Mouse (Mus musculus): ENCODE results near the gene Cbarp. TPM values are rescaled to one million over a fixed set of nuclear protein-coding genes. Genes with fewer than 3 reads are reported as not detected.

Gene Cbarp
- total and polyA plus RNA-seq, 3 experiments = 5.5 to 74.4 (median 66.6) TPM

- Histone ChIP-seq H3K9me3 (replicated peaks) (peaks cover 24% of the 10 kb centered on the region), H3K4me3 (ENCODE audit: low read depth, low read length) (peak overlapping the region; percentile 70; the same call in 1 of the 2 replicates), H3K36me3 (replicated peaks) (peaks cover 74% of the 10 kb centered on the region), H3K27me3 (ENCODE audit: insufficient read depth, low read length) (no peaks in the 10 kb centered on the region; the same call in 1 of the 2 replicates), H3K4me1 (ENCODE audit: insufficient read depth, low read depth, low read length) (peaks cover 61% of the 10 kb centered on the region)
- no peak for TF ChIP-seq CTCF (IDR thresholded peaks at IDR 0.05; ENCODE audit: low read depth, low read length)
- TF ChIP-seq POLR2AphosphoS5 (IDR thresholded peaks at IDR 0.05; ENCODE audit: insufficient replicate concordance, low read depth, low read length) = no peak
- no peak for TF ChIP-seq TAL1 (conservative IDR thresholded peaks at IDR 0.05; ENCODE audit: low read depth, low read length)
- TF ChIP-seq GATA1 (IDR thresholded peaks at IDR 0.05; ENCODE audit: borderline replicate concordance, low read length) = no peak
- no peak for TF ChIP-seq GATA2 (IDR thresholded peaks at IDR 0.05; ENCODE audit: borderline replicate concordance, low read depth, low read length)
- DNase-seq (ENCODE audit: low spot score) (no peak), ATAC-seq (ENCODE audit: extremely low read depth, insufficient number of reproducible peaks, low FRiP score, poor library complexity, severe bottlenecking) (no peak)
Measured at GRCm38 (mm10) chr10:80171760-80172526, 31.3 kb upstream of the Cbarp start.

DNA sequence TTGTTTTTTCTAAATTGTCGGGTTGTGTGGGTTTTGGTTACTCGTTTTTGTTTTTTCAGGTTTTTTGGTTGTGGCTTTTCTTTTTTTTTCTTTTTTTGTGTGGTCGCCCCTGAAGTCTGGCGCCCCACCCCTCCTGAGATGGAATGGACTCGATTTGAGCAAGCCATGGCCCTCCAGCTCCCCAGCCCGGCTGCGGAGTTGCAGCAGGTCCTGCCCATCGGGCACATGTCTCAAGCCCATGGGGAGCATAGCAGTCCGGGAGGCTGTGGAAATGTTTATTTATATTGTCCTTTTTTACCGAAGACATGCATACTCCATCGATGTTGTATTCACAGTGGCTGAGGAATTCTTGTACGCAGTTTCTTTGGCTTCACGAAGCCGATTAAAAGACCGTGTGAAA is 30.6 kb upstream of the Cbarp start:
- DNase-seq (ENCODE audit: low spot score) (no peak), ATAC-seq (ENCODE audit: extremely low read depth, insufficient number of reproducible peaks, low FRiP score, poor library complexity, severe bottlenecking) (no peak)
- H3K9me3 ChIP-seq (replicated peaks) = peaks cover 24% of the 10 kb centered on the region
- H3K4me1 ChIP-seq (ENCODE audit: insufficient read depth, low read depth, low read length) = peaks cover 68% of the 10 kb centered on the region
- no peaks in the 10 kb centered on the region; the same call in 1 of the 2 replicates for H3K27me3 ChIP-seq (ENCODE audit: insufficient read depth, low read length)
- peak overlapping the region; percentile 70; the same call in 1 of the 2 replicates for H3K4me3 ChIP-seq (ENCODE audit: low read depth, low read length)
- no peak for TF ChIP-seq GATA1 (IDR thresholded peaks at IDR 0.05; ENCODE audit: borderline replicate concordance, low read length)
- no peak for TF ChIP-seq POLR2AphosphoS5 (IDR thresholded peaks at IDR 0.05; ENCODE audit: insufficient replicate concordance, low read depth, low read length)
- TF ChIP-seq GATA2 (IDR thresholded peaks at IDR 0.05; ENCODE audit: borderline replicate concordance, low read depth, low read length) = no peak
- TF ChIP-seq CTCF (IDR thresholded peaks at IDR 0.05; ENCODE audit: low read depth, low read length) = no peak
- no peak for TF ChIP-seq TAL1 (conservative IDR thresholded peaks at IDR 0.05; ENCODE audit: low read depth, low read length)
- peaks cover 68% of the 10 kb centered on the region for H3K36me3 ChIP-seq (replicated peaks)

- H3K27me3 ChIP-seq (ENCODE audit: insufficient read depth, low read length) = no peaks in the 10 kb centered on the region; the same call in 1 of the 2 replicates
- DNase-seq (ENCODE audit: low spot score) = no peak
- peak overlapping the region; percentile 10; the same call in 1 of the 2 replicates for H3K4me3 ChIP-seq (ENCODE audit: low read depth, low read length)
- peaks cover 24% of the 10 kb centered on the region for H3K9me3 ChIP-seq (replicated peaks)
- TF ChIP-seq CTCF (IDR thresholded peaks at IDR 0.05; ENCODE audit: low read depth, low read length) (no peak), POLR2AphosphoS5 (IDR thresholded peaks at IDR 0.05; ENCODE audit: insufficient replicate concordance, low read depth, low read length) (no peak), TAL1 (conservative IDR thresholded peaks at IDR 0.05; ENCODE audit: low read depth, low read length) (no peak), GATA2 (IDR thresholded peaks at IDR 0.05; ENCODE audit: borderline replicate concordance, low read depth, low read length) (no peak), GATA1 (IDR thresholded peaks at IDR 0.05; ENCODE audit: borderline replicate concordance, low read length) (no peak)
- no peak for ATAC-seq (ENCODE audit: extremely low read depth, insufficient number of reproducible peaks, low FRiP score, poor library complexity, severe bottlenecking)
- H3K4me1 ChIP-seq (ENCODE audit: insufficient read depth, low read depth, low read length) = peaks cover 71% of the 10 kb centered on the region
- peaks cover 62% of the 10 kb centered on the region for H3K36me3 ChIP-seq (replicated peaks)
Measured at GRCm38 (mm10) chr10:80170601-80171021, 30.0 kb upstream of the Cbarp start.

- no peak for ATAC-seq (ENCODE audit: extremely low read depth, insufficient number of reproducible peaks, low FRiP score, poor library complexity, severe bottlenecking)
- no peak for DNase-seq (ENCODE audit: low spot score)
- Histone ChIP-seq H3K36me3 (replicated peaks) (peaks cover 57% of the 10 kb centered on the region), H3K27me3 (ENCODE audit: insufficient read depth, low read length) (no peaks in the 10 kb centered on the region; the same call in 1 of the 2 replicates), H3K4me3 (ENCODE audit: low read depth, low read length) (peak overlapping the region; percentile 4; the same call in 1 of the 2 replicates), H3K4me1 (ENCODE audit: insufficient read depth, low read depth, low read length) (peaks cover 74% of the 10 kb centered on the region), H3K9me3 (replicated peaks) (peaks cover 24% of the 10 kb centered on the region)
- TF ChIP-seq GATA1 (IDR thresholded peaks at IDR 0.05; ENCODE audit: borderline replicate concordance, low read length) (no peak), CTCF (IDR thresholded peaks at IDR 0.05; ENCODE audit: low read depth, low read length) (no peak)
Measured at GRCm38 (mm10) chr10:80170052-80170451, 29.4 kb upstream of the Cbarp start.

- Histone ChIP-seq H3K9me3 (replicated peaks) (peaks cover 24% of the 10 kb centered on the region), H3K4me1 (ENCODE audit: insufficient read depth, low read depth, low read length) (peaks cover 74% of the 10 kb centered on the region), H3K4me3 (ENCODE audit: low read depth, low read length) (peak overlapping the region; percentile 4; the same call in 1 of the 2 replicates), H3K27me3 (ENCODE audit: insufficient read depth, low read length) (no peaks in the 10 kb centered on the region; the same call in 1 of the 2 replicates), H3K36me3 (replicated peaks) (peaks cover 53% of the 10 kb centered on the region)
- ATAC-seq (ENCODE audit: extremely low read depth, insufficient number of reproducible peaks, low FRiP score, poor library complexity, severe bottlenecking) = no peak
- no peak for DNase-seq (ENCODE audit: low spot score)
- TF ChIP-seq POLR2AphosphoS5 (IDR thresholded peaks at IDR 0.05; ENCODE audit: insufficient replicate concordance, low read depth, low read length) (no peak), GATA1 (IDR thresholded peaks at IDR 0.05; ENCODE audit: borderline replicate concordance, low read length) (no peak), CTCF (IDR thresholded peaks at IDR 0.05; ENCODE audit: low read depth, low read length) (no peak), GATA2 (IDR thresholded peaks at IDR 0.05; ENCODE audit: borderline replicate concordance, low read depth, low read length) (no peak), TAL1 (conservative IDR thresholded peaks at IDR 0.05; ENCODE audit: low read depth, low read length) (no peak)
Measured at GRCm38 (mm10) chr10:80169651-80170050, 29.0 kb upstream of the Cbarp start.

GRCm38 (mm10) chr10:80169070-80169469 is 28.4 kb upstream of the Cbarp start:
- DNase-seq (ENCODE audit: low spot score) (no peak), ATAC-seq (ENCODE audit: extremely low read depth, insufficient number of reproducible peaks, low FRiP score, poor library complexity, severe bottlenecking) (no peak)
- H3K9me3 ChIP-seq (replicated peaks) = peaks cover 24% of the 10 kb centered on the region
- no peak for TF ChIP-seq TAL1 (conservative IDR thresholded peaks at IDR 0.05; ENCODE audit: low read depth, low read length)
- no peak for TF ChIP-seq GATA1 (IDR thresholded peaks at IDR 0.05; ENCODE audit: borderline replicate concordance, low read length)
- TF ChIP-seq POLR2AphosphoS5 (IDR thresholded peaks at IDR 0.05; ENCODE audit: insufficient replicate concordance, low read depth, low read length) = no peak
- TF ChIP-seq CTCF (IDR thresholded peaks at IDR 0.05; ENCODE audit: low read depth, low read length) = no peak
- TF ChIP-seq GATA2 (IDR thresholded peaks at IDR 0.05; ENCODE audit: borderline replicate concordance, low read depth, low read length) = no peak
- H3K36me3 ChIP-seq (replicated peaks) = peaks cover 47% of the 10 kb centered on the region
- H3K4me3 ChIP-seq (ENCODE audit: low read depth, low read length) = peak overlapping the region; percentile 85; the same call in 1 of the 2 replicates
- no peaks in the 10 kb centered on the region; the same call in 1 of the 2 replicates for H3K27me3 ChIP-seq (ENCODE audit: insufficient read depth, low read length)
- peaks cover 74% of the 10 kb centered on the region for H3K4me1 ChIP-seq (ENCODE audit: insufficient read depth, low read depth, low read length)

Measured in G1E (cell line).